Mouse (Mus musculus) mesoderm, embryonic 11.5 days (tissue): ENCODE results near the gene Amy2a5.
"Not testable (repeated sequence)": the region's sequence is repeated elsewhere in the genome, so short reads cannot be mapped to it uniquely, and the experiment has no call there.

ENCODE experiments used
- DNase-seq: peaks from one replicate; pipeline ENCODE4 v3.0.0-alpha.2; 2012; ENCODE audit warnings: low read depth, low spot score

The Amy2a5 gene

DNA sequence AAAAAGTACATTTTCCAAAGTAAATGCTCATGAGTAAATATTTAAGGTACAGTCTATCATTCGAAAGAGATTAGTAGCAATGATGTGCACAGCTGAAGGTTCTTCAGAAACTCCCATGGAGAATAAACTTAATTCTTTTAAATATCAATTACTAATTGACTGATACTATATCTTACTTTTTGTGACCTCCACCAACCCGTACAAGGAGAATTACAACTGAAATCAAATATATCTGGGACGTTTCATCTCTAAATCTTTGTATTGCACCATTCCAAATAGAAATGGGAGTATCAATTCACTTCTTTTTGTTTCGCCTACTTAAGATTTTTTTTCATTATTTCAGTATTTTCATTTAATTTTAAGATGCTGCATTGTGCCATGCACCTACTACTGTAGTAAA is at the start of gene Amy2a5:
TSS of gene Amy2a5 (minus strand) at position 101 of the 400 bp plus-strand sequence.
- not testable (repeated sequence) for DNase-seq

DNA sequence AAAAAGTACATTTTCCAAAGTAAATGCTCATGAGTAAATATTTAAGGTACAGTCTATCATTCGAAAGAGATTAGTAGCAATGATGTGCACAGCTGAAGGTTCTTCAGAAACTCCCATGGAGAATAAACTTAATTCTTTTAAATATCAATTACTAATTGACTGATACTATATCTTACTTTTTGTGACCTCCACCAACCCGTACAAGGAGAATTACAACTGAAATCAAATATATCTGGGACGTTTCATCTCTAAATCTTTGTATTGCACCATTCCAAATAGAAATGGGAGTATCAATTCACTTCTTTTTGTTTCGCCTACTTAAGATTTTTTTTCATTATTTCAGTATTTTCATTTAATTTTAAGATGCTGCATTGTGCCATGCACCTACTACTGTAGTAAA is 32.7 kb upstream of the Amy2a5 start, which contains the start of gene Amy2a4:
TSS of gene Amy2a4 (minus strand) at position 101 of the 400 bp plus-strand sequence.
- not testable (repeated sequence) for DNase-seq

DNA sequence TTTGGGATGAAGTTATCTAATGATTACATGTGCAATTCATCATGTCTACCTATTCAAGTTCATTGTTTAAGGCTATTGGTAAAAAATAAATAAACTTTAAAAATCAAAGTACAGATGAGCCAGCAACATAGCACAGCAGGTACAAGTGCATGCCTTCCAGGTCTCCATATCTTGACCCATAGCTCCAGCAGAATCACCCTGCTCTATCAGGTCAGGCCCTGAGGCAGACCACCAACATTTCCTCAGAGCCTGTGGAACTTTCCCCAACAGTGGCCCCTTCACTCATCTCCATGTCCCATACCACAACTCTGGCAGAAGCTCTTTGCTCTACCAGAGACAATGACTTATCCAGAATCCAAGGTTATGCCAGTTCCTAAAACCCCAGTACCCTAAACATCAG is 21.6 kb upstream of the Amy2a5 start:
- DNase-seq: not testable (repeated sequence)

DNA sequence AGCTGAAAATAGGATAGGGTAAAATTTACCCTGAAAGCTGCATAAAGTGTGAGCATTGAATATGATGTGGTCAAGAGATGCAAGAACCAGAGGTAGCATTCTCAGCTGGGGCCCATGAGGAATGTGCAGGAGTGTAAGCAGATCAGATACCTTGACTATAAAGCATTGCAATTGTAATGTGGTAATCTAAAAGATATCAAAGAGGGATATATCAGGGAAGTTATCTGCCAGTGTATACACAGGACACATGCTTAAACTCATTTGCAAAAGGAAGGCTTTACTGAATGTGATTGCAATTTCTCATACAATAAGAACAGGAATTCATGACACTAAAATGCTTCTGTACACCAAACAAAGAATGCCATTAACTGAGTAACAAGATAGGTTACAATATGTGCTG is 20.9 kb upstream of the Amy2a5 start:
- not testable (repeated sequence) for DNase-seq

DNA sequence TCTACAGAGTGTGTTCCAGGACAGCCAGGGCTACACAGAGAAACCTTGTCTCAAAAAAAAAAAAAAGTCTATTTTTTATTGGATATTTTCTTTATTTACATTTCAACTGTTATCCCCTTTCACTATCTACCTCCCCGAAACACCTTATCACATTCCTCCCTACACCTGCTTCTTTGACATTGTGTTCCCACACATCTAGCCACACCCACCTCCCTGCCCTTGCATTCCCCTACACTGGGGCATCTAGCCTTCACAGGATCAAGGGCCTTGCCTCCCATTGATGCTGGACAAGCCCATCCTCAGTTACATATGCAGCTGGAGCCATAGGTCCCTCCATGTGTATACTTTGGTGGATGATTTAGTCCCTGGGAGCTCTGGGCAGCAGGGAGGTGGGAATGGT is 31.5 kb downstream of the Amy2a5 start:
- DNase-seq: no peak
